Mouse (Mus musculus): ENCODE measurements around the gene Dnph1. TPM values are rescaled to one million over a fixed set of nuclear protein-coding genes. Genes with fewer than 3 reads are reported as not detected.

The Dnph1 gene
- polyA plus RNA-seq, 2 experiments: 14.0 to 20.0 TPM

DNA sequence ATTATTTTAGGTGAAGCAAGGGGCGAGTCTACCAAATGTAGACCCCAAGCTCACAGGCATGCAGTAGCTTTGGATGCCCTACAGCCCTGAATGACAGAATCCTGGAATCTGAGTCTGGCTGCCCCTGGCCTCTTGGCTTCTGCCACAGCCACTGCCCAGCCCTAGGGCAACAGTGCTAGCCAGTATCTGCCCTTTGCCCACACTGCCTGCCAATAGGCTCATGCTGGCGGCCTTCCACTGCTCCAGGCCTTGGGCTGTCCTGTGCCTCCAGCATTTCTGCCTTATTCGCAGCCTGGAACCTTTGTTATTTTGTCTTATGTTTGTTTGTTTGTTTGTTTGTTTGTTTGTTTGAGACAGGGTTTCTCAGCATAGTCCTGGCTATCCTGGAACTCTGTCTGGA, 9.1 kb downstream of the Dnph1 start:
- ATAC-seq (ENCODE audit: insufficient read depth) (no peak), DNase-seq (ENCODE audit: low read depth in 3 of 3, low spot score in 3 of 3) (no peak)
- no peak overlapping the region for H3K9ac ChIP-seq (replicated peaks)
- H3K36me3 ChIP-seq (replicated peaks; ENCODE audit: control insufficient read depth, insufficient read depth, low read depth): no peaks in the 10 kb centered on the region
- no peak overlapping the region for H3K4me3 ChIP-seq (ENCODE audit: insufficient read depth in 1 of 2, low read depth in 2 of 2, low read length in 2 of 2)
- no peaks in the 10 kb centered on the region for H3K27me3 ChIP-seq (ENCODE audit: control insufficient read depth, insufficient read depth, low read length)
- no peaks in the 10 kb centered on the region for H3K9me3 ChIP-seq (ENCODE audit: control insufficient read depth, low read length)
- TF ChIP-seq CTCF (IDR thresholded peaks at IDR 0.05; ENCODE audit: low read depth) (no peak), EP300 (IDR thresholded peaks at IDR 0.05; ENCODE audit: low read depth) (no peak)
- whole genome bisulfite sequencing (ENCODE audit: insufficient replicate concordance): 51% methylated on average over 3 of the region's 3 CpGs
- no peak overlapping the region for H3K27ac ChIP-seq
- no peaks in the 10 kb centered on the region for H3K4me1 ChIP-seq (replicated peaks; ENCODE audit: control insufficient read depth in 2 of 2, insufficient read depth in 2 of 2, low read length in 1 of 2)
- H3K4me2 ChIP-seq (ENCODE audit: low read depth): no peak overlapping the region

DNA sequence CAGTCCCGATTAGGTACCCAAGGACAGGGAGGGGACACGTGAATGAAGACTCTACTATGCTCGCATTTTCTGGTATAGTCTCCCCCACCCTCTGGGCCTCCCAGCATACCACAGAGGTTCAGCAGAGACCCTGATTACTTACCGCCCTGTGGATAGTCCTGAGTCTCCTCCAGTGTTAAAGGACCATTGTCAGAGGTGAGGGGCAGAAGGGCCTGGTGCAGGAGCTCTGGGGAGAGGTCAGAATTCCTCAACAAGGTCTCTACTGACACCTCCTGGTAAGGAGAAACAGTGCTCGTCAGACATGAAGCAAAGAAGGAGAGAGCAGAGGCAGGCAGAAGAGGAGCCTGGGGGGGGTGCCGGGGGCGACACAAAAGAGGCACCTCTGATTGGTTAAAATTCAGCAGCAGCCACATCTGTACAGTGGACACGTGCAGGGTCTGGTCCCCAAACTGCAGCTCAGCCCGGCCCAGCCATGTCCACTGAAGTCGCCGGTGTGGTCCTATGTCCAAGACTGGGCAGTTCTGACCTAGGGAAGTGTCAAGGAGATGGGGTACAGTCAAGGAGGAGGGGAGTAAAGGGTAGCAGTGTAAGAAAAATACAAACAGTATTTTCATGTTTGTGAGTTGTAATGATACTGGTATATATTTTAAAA, 14.7 kb downstream of the Dnph1 start:
- H3K27ac ChIP-seq: no peak overlapping the region
- H3K27me3 ChIP-seq (ENCODE audit: control insufficient read depth, insufficient read depth, low read length): no peaks in the 10 kb centered on the region
- no peak for TF ChIP-seq EP300 (IDR thresholded peaks at IDR 0.05; ENCODE audit: low read depth)
- peak; percentile 55 for TF ChIP-seq CTCF (IDR thresholded peaks at IDR 0.05; ENCODE audit: low read depth)
- H3K36me3 ChIP-seq (replicated peaks; ENCODE audit: control insufficient read depth, insufficient read depth, low read depth): no peaks in the 10 kb centered on the region
- no peak overlapping the region for H3K4me2 ChIP-seq (ENCODE audit: low read depth)
- no peak overlapping the region for H3K9ac ChIP-seq (replicated peaks)
- DNase-seq (ENCODE audit: low read depth in 3 of 3, low spot score in 3 of 3) (no peak), ATAC-seq (ENCODE audit: insufficient read depth) (no peak)
- H3K9me3 ChIP-seq (ENCODE audit: control insufficient read depth, low read length): no peaks in the 10 kb centered on the region
- no peaks in the 10 kb centered on the region; a peak in 1 of 4 replicates for H3K4me1 ChIP-seq (replicated peaks; ENCODE audit: control insufficient read depth in 2 of 2, insufficient read depth in 2 of 2, low read length in 1 of 2)
- 55% methylated on average over 11 of the region's 11 CpGs for WGBS (ENCODE audit: insufficient replicate concordance)
- no peak overlapping the region for H3K4me3 ChIP-seq (ENCODE audit: insufficient read depth in 1 of 2, low read depth in 2 of 2, low read length in 2 of 2)

DNA sequence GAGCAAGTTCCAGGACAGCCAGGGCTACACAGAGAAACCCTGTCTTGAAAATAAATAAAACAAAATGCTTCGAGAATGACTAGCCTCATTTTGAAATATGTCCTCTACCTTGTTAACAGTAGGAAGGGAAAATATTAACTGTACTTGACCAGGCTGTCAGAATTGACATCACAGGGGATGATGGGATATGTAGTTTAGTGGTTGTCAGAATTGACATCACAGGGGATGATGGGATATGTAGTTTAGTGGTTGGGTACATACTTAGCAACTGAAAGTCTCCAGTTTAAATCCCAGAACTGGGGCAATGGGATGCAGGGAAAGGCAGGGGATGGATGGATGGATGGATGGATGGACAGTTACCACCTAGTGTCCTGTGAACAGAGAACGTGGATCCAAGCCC, 16.8 kb downstream of the Dnph1 start:
- Histone ChIP-seq H3K9me3 (ENCODE audit: control insufficient read depth, low read length) (no peaks in the 10 kb centered on the region), H3K4me3 (ENCODE audit: insufficient read depth in 1 of 2, low read depth in 2 of 2, low read length in 2 of 2) (no peak overlapping the region), H3K27ac (no peak overlapping the region), H3K36me3 (replicated peaks; ENCODE audit: control insufficient read depth, insufficient read depth, low read depth) (no peaks in the 10 kb centered on the region), H3K4me1 (replicated peaks; ENCODE audit: control insufficient read depth in 2 of 2, insufficient read depth in 2 of 2, low read length in 1 of 2) (no peaks in the 10 kb centered on the region; a peak in 1 of 4 replicates), H3K27me3 (ENCODE audit: control insufficient read depth, insufficient read depth, low read length) (no peaks in the 10 kb centered on the region), H3K9ac (replicated peaks) (no peak overlapping the region), H3K4me2 (ENCODE audit: low read depth) (no peak overlapping the region)
- no peak for ATAC-seq (ENCODE audit: insufficient read depth)
- no peak for DNase-seq (ENCODE audit: low read depth in 3 of 3, low spot score in 3 of 3)
- TF ChIP-seq EP300 (IDR thresholded peaks at IDR 0.05; ENCODE audit: low read depth): no peak
- TF ChIP-seq CTCF (IDR thresholded peaks at IDR 0.05; ENCODE audit: low read depth): no peak
- WGBS (ENCODE audit: insufficient replicate concordance): 40% methylated on average over 2 of the region's 2 CpGs

DNA sequence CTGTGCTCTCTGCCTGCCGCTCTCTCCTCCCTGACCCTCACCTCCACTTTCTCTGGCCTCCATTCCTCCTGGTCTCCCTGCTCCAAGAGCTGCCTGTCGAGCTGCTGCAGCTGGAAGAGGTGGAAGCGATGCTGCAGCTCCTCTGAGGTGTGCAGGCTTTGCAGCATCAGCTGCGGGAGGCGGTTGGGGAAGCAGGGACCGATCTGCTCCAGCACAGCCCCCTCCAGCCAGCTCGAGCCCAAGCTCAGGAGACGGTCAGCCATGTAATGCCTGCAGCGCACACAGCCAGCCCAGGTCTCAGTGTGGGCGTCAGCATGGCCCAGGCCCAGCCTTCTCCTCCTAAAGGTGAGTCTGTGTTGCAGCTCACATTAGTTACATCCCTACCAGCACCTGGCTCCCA, 23.5 kb downstream of the Dnph1 start:
- Histone ChIP-seq H3K4me3 (ENCODE audit: insufficient read depth in 1 of 2, low read depth in 2 of 2, low read length in 2 of 2) (no peak overlapping the region), H3K4me1 (replicated peaks; ENCODE audit: control insufficient read depth in 2 of 2, insufficient read depth in 2 of 2, low read length in 1 of 2) (no peaks in the 10 kb centered on the region), H3K27ac (no peak overlapping the region), H3K9ac (replicated peaks) (no peak overlapping the region), H3K36me3 (replicated peaks; ENCODE audit: control insufficient read depth, insufficient read depth, low read depth) (no peaks in the 10 kb centered on the region), H3K9me3 (ENCODE audit: control insufficient read depth, low read length) (no peaks in the 10 kb centered on the region), H3K4me2 (ENCODE audit: low read depth) (no peak overlapping the region), H3K27me3 (ENCODE audit: control insufficient read depth, insufficient read depth, low read length) (peaks cover 3% of the 10 kb centered on the region)
- no peak for ATAC-seq (ENCODE audit: insufficient read depth)
- WGBS (ENCODE audit: insufficient replicate concordance): 52% methylated on average over 10 of the region's 10 CpGs
- DNase-seq (ENCODE audit: low read depth in 3 of 3, low spot score in 3 of 3): no peak
- no peak for TF ChIP-seq EP300 (IDR thresholded peaks at IDR 0.05; ENCODE audit: low read depth)

DNA sequence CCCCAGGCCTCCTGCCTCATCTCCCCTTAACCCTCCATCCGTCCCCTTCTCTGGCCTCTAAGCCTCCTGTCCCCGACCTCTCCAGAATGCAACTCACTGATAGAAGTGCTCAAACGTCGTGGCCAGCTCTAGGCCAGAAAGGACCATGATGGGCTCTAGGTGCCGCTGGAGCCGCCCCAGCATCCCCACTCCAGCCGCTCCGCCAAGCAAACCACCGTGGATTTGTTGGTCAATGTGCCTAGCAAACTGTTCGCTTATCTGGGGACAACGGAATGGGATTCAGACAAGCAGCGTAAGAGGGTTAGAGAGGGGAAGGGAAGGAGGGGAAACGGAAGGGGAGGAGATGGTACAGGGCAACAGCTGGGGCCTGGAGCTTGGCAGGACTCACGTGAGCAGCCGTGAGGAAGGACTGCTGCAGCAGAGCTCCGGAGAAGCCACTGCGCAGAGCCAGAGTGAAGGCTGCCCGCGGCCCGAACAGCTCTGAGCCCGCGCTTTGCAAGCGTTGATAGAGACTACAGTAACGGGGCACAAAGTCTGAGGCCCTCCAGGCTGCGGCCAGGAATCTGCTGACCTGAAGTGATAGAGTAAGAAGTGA, 24.0 kb downstream of the Dnph1 start:
- Histone ChIP-seq H3K9ac (replicated peaks) (no peak overlapping the region), H3K9me3 (ENCODE audit: control insufficient read depth, low read length) (no peaks in the 10 kb centered on the region), H3K4me2 (ENCODE audit: low read depth) (no peak overlapping the region), H3K4me1 (replicated peaks; ENCODE audit: control insufficient read depth in 2 of 2, insufficient read depth in 2 of 2, low read length in 1 of 2) (no peaks in the 10 kb centered on the region), H3K27me3 (ENCODE audit: control insufficient read depth, insufficient read depth, low read length) (peaks cover 3% of the 10 kb centered on the region), H3K4me3 (ENCODE audit: insufficient read depth in 1 of 2, low read depth in 2 of 2, low read length in 2 of 2) (no peak overlapping the region), H3K27ac (no peak overlapping the region), H3K36me3 (replicated peaks; ENCODE audit: control insufficient read depth, insufficient read depth, low read depth) (no peaks in the 10 kb centered on the region)
- TF ChIP-seq EP300 (IDR thresholded peaks at IDR 0.05; ENCODE audit: low read depth) (no peak), CTCF (IDR thresholded peaks at IDR 0.05; ENCODE audit: low read depth) (no peak)
- WGBS (ENCODE audit: insufficient replicate concordance): 21% methylated on average over 25 of the region's 25 CpGs
- no peak for DNase-seq (ENCODE audit: low read depth in 3 of 3, low spot score in 3 of 3)
- no peak for ATAC-seq (ENCODE audit: insufficient read depth)
